Mouse (Mus musculus) thymus, postnatal 0 days (tissue): Measurements from ENCODE around the gene Slc25a22. TPM values are rescaled to one million over a fixed set of nuclear protein-coding genes. Genes with fewer than 3 reads are reported as not detected.
"Not testable (repeated sequence)": the region's sequence is repeated elsewhere in the genome, so short reads cannot be mapped to it uniquely, and the experiment has no call there.

Experiments
- DNase-seq: peaks from one replicate; pipeline ENCODE4 v3.0.0-alpha.2; 2015; ENCODE audit warnings: low spot score
- polyA plus RNA-seq: library from polyadenylated mRNA; unstranded; fragments of >200 nt; fragmentation: Nextera tagmentation; extraction: Ambion mirVana; gene quantifications from 2 replicates; pipeline ENCODE4 v1.2.1, GENCODE M21; 2015

Slc25a22 gene
- polyA plus RNA-seq, 1 experiment from 2014 or later = 19.0 TPM

DNA sequence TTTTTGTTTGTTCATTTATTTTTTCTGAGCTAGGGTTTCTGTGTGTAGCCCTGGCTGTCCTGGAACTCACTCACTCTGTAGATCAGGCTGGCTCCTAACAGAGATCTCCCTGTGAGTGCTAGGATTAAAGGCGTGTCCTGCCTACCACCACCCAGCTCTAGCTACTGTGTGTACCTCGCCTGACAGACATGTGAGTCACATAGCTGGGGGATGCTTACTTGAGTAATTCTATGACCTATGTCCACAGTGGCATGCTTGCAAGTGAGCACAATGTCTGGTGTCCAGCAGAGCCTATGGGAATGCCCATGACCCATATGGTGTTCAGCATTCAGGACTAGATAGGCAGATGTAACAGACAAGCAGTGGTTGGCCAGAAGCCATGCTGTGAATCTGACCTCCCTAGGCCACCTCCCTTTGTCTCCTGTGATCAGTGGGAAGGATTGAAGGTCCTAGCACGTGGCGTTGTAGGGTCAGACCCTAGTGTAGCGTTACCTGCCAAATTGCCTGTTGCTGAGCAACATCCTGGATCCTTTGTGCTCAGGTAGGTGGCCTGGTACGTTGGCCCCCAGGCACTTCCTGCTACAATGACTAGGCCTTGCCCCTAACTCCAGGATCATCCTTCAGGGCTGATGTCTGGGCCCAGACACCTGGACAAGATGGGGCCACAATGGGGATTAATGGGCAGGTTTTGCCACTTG lies 21.4 kb downstream of the Slc25a22 start:
- no peak for DNase-seq

DNA sequence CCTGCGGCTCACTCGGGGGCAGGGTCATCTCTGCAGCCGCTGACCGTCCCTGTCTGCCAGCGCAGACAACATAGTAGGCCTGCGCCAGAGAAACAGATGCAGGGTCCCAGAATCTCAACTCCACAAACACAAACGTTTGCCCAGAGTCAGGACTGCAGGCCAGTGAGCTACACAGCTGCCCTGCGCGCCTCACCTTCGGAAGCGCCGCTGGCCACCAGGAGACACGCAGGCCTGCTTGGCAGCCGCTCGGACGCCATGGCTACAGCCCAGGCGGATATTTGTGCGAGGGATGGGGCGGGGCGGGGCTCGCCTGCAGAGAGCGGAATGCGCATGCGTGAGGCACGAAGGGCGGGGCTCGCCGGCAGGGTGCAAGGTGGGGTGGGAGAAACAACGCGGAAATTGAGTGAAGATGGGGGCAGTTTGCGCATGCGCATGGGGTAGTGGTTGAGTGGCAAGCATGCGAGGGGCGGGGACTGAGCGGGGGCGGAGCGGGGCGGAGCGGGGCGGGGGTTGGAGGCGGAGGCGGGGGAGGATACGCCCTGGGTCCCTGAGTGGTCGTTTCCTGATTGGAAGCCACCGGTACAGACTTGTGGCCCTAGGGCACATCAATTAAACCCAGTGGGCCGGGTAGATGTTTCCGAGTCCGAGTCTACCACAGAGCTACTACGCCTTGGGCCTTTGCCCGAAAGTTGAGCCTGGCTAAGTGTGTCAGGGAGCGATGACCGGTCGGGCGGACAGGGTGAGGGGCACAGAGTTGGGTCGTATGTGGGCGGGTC lies 23.7 kb downstream of the Slc25a22 start, which contains the start of gene Gatd1:
Gene Gatd1 (minus strand): TSS at position 328 of the 776 bp plus-strand sequence.
- peak; percentile 99 for DNase-seq

DNA sequence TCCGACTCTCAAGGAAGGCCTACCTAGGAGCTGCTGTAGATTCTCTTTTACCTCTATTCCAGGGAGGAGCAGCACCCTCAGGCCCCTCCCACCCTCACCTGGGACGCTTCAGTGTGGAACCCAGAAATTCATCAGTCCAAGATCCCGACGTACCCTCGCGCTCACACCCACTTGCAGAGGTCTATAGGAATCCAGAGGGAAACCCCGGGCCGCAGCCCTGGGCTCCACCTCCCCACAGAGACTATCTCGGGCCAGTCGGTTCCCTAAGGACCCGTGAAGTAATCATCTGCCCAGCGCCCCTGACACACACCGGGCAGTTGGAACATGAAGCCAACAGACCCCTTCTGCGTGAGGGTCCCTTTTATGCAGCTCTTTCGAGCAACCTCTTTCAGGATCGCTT lies 24.4 kb downstream of the Slc25a22 start:
- no peak for DNase-seq

GRCm38 (mm10) chr7:141411667-141412066 lies 26.0 kb downstream of the Slc25a22 start:
- DNase-seq = no peak

DNA sequence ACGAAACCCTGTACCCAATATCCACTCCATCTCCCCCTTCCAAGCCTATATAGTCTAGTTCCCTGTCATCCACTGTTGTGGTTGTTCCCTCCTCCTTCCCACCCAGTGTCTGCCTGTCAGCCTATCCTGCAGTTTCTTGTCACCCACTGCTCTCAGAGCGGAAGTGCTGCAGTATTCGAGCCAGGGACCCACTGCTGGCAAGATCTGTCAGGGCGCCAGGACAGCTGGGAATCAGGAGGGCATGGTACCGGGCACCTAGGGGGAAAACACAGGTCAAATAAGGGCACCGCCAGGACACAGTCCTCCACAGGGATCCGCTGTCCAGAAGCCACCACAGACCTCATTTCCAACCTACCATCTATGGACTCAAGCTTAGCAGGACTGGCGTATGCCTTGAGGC lies 27.1 kb downstream of the Slc25a22 start:
- DNase-seq = no peak

- peak; percentile 75 for DNase-seq
These were observed 28.9 kb downstream of the Slc25a22 start for GRCm38 (mm10) chr7:141408833-141409232.

DNA sequence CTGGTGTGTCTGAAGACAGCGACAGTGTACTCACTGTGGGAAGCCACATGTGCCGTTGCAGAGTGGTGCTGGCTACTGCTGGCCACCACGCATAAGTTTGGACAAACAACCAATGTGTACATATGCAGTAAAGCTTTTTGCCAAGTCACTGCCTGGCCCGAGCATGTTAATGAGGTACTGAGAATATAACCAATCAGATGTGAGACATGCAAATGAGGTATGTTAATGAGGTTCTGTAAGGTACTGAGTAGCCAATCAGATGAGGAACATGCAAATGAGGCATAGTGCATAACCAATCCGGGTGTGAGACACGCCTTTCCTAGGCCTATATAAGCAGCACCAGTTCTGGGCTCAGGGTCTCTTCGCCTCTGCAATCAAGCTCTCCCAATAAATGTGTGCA lies 30.0 kb downstream of the Slc25a22 start:
- not testable (repeated sequence) for DNase-seq

DNA sequence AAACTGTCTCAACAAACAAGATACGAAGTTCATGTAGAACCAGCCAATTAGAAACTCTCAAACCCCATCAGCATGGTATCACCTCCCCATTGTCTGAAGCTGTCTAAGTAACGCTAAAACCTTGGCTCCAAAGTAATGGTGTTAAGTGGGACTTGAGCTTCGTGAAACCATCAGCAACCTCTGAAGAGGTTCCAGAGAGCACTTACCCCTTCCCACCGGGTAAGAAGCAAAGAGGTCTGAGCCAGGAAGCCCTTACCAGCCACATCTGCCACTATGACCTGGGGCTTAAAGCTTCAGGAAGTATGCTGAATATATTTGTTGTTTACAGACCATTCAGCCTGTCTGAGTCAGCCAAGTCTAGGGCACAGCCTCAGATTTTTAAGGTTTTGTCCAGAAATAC lies 32.2 kb downstream of the Slc25a22 start:
- no peak for DNase-seq

GRCm38 (mm10) chr7:141403305-141403704 lies 34.4 kb downstream of the Slc25a22 start:
- DNase-seq = peak; percentile 60

DNA sequence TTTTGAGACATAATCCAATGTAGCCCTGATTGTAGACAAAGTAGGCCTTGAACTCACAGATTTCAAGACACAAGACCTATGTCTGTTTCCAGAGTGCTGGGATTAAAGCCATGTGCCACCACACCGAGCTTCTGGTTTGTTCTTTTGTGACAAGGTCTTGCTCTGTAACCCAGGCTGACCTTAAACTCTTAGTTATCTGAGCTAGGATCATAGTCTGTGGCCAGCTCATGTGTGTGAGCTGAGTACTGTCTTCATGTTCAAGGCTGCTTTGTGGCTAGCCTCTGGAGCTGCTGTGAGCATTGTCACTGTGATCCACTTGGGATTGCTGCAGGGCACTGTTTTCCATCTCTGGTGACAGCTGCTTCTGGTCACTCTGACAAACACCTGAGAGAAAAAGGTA lies 42.3 kb downstream of the Slc25a22 start:
- no peak for DNase-seq

DNA sequence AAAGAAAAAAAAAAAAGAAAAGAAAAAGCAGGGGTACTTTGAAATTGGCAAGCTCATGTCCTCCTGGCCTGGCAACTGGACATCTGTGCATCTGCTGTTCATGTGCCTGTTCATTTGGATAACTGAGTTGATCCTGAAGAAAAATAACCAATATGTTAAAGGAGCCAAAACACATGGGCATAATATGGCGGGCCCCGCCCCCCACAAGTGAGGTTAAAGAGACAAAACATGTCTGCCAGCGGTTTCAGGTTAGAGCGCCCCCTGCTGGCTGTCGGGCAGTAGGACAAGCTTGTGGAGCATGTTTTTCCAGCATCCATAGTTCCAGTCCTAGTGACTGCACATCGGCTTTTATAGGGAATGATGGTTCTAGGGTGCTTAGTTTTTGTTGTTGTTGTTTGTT lies 42.9 kb downstream of the Slc25a22 start:
- peak; percentile 83 for DNase-seq

GRCm38 (mm10) chr7:141394158-141394557 lies 43.5 kb downstream of the Slc25a22 start:
- no peak for DNase-seq

- peak; percentile 30 for DNase-seq
These were observed 45.0 kb downstream of the Slc25a22 start for GRCm38 (mm10) chr7:141392552-141393222.

- DNase-seq = peak; percentile 97
These were observed 45.8 kb downstream of the Slc25a22 start, which contains the start of gene Taldo1 for GRCm38 (mm10) chr7:141391625-141392551. Taldo1 (plus strand) TSS chr7:141392199.

- no peak for DNase-seq
These were observed 47.1 kb downstream of the Slc25a22 start for GRCm38 (mm10) chr7:141390326-141391259.

DNA sequence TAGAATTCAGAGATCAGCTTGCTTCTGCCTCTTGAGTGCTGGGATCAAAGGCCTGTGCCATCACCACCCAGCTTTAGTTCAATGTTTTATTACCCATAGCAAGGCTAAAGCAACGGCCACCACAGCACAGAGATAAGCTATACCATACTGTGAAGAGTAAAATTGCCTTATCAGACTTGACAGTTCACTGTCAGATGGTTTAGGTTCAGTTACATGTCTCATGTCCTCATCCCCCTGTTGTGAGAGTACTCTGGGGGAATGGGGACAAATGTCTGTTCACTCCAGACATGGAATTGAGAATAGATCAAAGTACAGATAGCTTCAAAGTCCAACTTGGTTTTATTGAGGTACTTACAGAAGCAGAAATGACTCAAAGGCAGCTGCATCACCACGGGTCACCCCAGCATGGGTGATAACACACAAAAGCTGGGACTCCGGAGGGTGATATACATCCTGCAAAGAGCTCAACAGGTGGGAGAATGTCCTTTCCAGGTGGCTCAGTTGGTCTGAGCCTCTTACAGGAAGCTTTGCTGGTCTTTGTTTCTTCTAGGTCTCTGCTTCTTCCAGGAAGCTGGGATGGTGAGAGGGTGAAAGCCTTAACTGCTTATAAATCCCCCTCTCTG lies 49.1 kb downstream of the Slc25a22 start:
- DNase-seq = no peak

GRCm38 (mm10) chr7:141387807-141388486 lies 49.7 kb downstream of the Slc25a22 start:
- DNase-seq = peak; percentile 43

DNA sequence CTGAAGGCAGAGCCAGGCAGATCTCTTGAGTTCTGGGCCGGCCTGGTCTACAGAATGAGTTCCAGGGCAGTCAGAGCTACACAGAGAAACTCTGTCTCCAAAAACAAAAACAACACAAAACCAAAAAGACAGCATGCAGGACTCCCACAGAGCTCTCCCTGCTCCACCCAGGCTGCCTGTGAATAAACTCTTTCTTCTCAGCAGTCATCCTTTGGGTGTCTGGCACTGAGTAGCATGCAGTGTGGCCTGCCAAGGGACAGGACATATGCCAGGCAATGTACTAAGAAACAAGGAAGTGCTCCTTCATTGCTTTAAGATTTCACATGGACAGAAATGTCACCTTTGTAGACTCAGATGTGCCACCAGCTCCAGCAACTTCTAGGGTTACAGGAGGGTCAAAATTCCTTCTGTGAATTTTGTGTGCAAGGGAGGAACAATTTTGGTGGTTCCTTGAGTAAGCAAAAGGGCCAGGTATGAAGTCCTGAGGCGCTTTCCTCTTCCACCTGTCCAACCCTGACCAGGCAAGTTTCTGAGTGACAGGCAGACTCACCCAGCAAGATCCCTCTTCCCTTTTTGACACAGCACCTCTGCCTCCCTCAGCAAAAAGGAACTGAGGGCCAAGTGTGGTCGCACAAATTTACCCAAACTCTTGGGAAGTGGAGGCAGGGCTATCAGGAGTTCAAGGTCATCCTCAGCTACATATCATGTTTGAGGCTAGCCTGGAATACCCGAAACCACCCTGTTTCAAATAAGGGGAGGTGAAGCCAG lies 56.4 kb downstream of the Slc25a22 start:
- DNase-seq = no peak
